Mouse (Mus musculus): Measurements from ENCODE around the gene Ucp3. TPM values are rescaled to one million over a fixed set of nuclear protein-coding genes. Genes with fewer than 3 reads are reported as not detected.

The Ucp3 gene
- total RNA-seq, 2 experiments from 2014 or later = 0.07 TPM; not detected in 1

Other genes starting within 250 kb of the Ucp3 start
- 9.8 and 11.9 TPM in 2 replicates for gene Pgm2l1, start 245.6 kb upstream of the Ucp3 start, total RNA-seq (2015)
- gene Pgm2l1, start 245.6 kb upstream of the Ucp3 start, total RNA-seq (2017) = 7.7 and 9.6 TPM in 2 replicates
- not detected in 2 replicates for gene P4ha3, start 187.5 kb upstream of the Ucp3 start, total RNA-seq (2015)
- gene P4ha3, start 187.5 kb upstream of the Ucp3 start, total RNA-seq (2017) = not detected in 2 replicates
- gene C2cd3, start 100.8 kb upstream of the Ucp3 start, total RNA-seq (2015) = 51.1 and 55.6 TPM in 2 replicates
- gene C2cd3, start 100.8 kb upstream of the Ucp3 start, total RNA-seq (2017) = 21.0 and 24.1 TPM in 2 replicates
- gene Ppme1, start 100.7 kb upstream of the Ucp3 start, total RNA-seq (2015) = 10.6 and 12.9 TPM in 2 replicates
- 19.9 and 27.5 TPM in 2 replicates for gene Ppme1, start 100.7 kb upstream of the Ucp3 start, total RNA-seq (2017)
- gene Ucp2, start 20.3 kb downstream of the Ucp3 start, total RNA-seq (2015) = 702 and 742 TPM in 2 replicates
- gene Ucp2, start 20.3 kb downstream of the Ucp3 start, total RNA-seq (2017) = 316 and 332 TPM in 2 replicates
- gene Dnajb13, start 42.0 kb downstream of the Ucp3 start, total RNA-seq (2015) = not detected in 2 replicates
- gene Dnajb13, start 42.0 kb downstream of the Ucp3 start, total RNA-seq (2017) = 0.16 and 0.44 TPM in 2 replicates
- gene Coa4, start 64.1 kb downstream of the Ucp3 start, total RNA-seq (2015) = 24.7 and 31.5 TPM in 2 replicates
- 19.4 and 23.0 TPM in 2 replicates for gene Coa4, start 64.1 kb downstream of the Ucp3 start, total RNA-seq (2017)
- gene Rab6a, start 134.4 kb downstream of the Ucp3 start, total RNA-seq (2015) = 102 and 106 TPM in 2 replicates
- 87.5 and 100 TPM in 2 replicates for gene Rab6a, start 134.4 kb downstream of the Ucp3 start, total RNA-seq (2017)
- gene Mrpl48, start 135.3 kb downstream of the Ucp3 start, total RNA-seq (2015) = 49.4 and 54.0 TPM in 2 replicates
- gene Mrpl48, start 135.3 kb downstream of the Ucp3 start, total RNA-seq (2017) = 62.2 and 83.3 TPM in 2 replicates
- not detected in 2 replicates for gene Plekhb1, start 189.4 kb downstream of the Ucp3 start, total RNA-seq (2015)
- gene Plekhb1, start 189.4 kb downstream of the Ucp3 start, total RNA-seq (2017) = not detected in 2 replicates
- gene Fam168a, start 233.6 kb downstream of the Ucp3 start, total RNA-seq (2015) = 20.3 and 28.4 TPM in 2 replicates
- gene Fam168a, start 233.6 kb downstream of the Ucp3 start, total RNA-seq (2017) = 9.9 and 16.7 TPM in 2 replicates

Measured in megakaryocyte, adult 5-6 weeks (primary cell).